Mouse (Mus musculus): ENCODE data around the gene Tmem37. TPM values are rescaled to one million over a fixed set of nuclear protein-coding genes. Genes with fewer than 3 reads are reported as not detected.

The Tmem37 gene
- total RNA-seq, 1 experiment = 26.7 TPM

DNA sequence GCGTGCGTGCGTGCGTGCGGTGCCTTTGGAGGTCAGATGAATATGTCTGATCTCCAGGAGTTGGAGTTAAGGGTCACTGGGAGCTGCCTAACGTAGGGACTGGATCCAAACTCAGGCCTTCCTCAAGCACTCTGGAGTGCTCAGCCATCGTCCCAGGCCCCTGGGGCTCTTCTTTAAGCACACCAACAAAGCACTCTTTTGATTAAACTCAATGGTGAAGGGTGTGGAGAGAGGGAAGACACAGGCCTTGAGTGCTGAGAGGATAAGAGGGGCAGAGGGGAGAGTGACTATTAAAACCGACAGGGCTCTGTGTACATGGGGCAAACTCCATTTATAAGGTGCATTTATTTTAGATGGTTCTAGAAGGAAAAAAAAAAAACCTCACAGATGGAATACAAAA is 31.5 kb downstream of the Tmem37 start:
- H3K36me3 ChIP-seq (ENCODE audit: control insufficient read depth, insufficient read depth, low read length, poor library complexity, severe bottlenecking) = no peaks in the 10 kb centered on the region
- peak; percentile 47 for DNase-seq (ENCODE audit: low read depth, low spot score)
- peaks cover 0 to 6% of the 10 kb centered on the region in 2 experiments; a peak in 2 of 4 replicates for H3K4me1 ChIP-seq (ENCODE audit: control insufficient read depth in 2 of 2, insufficient read depth in 2 of 2, low read length in 2 of 2, poor library complexity in 1 of 2)
- TF ChIP-seq ZC3H11A (IDR thresholded peaks at IDR 0.05; ENCODE audit: borderline replicate concordance, low read depth, low read length) = no peak
- TF ChIP-seq ZNF384 (IDR thresholded peaks at IDR 0.05; ENCODE audit: low read depth, low read length) = no peak
- TF ChIP-seq CHD2 (IDR thresholded peaks at IDR 0.05; ENCODE audit: low read depth, low read length) = no peak
- TF ChIP-seq HCFC1 (IDR thresholded peaks at IDR 0.05; ENCODE audit: borderline replicate concordance, insufficient read depth, low read length) = no peak
- no peak for TF ChIP-seq MAFK (IDR thresholded peaks at IDR 0.05; ENCODE audit: insufficient read depth, low read depth, low read length)
- H3K4me3 ChIP-seq (ENCODE audit: insufficient read depth in 1 of 2, low read depth in 1 of 2, low read length in 2 of 2, poor library complexity in 1 of 2, severe bottlenecking in 1 of 2) = no peak overlapping the region
- in situ Hi-C loops (cut with MboI; ENCODE audit: low sequenced_read_pairs in 2 of 2, unreplicated experiment in 2 of 2) = no loop called here
- H3K27ac ChIP-seq (ENCODE audit: insufficient read depth, low read depth, low read length, poor library complexity, severe bottlenecking) = no peak overlapping the region
- no peak overlapping the region for H3K9ac ChIP-seq (ENCODE audit: insufficient read depth, low read depth, low read length, poor library complexity, severe bottlenecking)
- H3K9me3 ChIP-seq (ENCODE audit: control insufficient read depth, insufficient read depth, low read depth, low read length) = no peaks in the 10 kb centered on the region

DNA sequence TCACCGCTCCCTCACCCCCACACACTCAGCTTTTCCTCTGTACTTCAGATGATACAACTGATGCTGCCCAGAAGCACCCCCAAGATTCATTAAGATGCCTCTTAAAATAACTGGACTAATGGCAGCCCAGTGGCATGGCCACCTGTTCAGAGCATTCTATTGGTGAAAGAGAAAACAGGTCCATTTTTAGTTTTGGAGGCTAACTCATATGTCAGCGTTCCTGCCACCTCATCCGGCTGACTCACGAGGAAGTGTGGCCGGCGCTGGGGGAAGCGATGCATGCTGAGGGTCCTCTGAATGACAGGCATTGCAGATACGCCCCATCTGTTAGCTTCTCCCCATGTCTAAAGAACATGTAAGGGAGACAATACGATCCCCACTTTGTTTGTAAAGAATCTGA is 35.3 kb downstream of the Tmem37 start:
- DNase-seq (ENCODE audit: low read depth, low spot score) = no peak
- in situ Hi-C loops (cut with MboI; ENCODE audit: low sequenced_read_pairs in 2 of 2, unreplicated experiment in 2 of 2) = no loop called here
- H3K9me3 ChIP-seq (ENCODE audit: control insufficient read depth, insufficient read depth, low read depth, low read length) = no peaks in the 10 kb centered on the region
- TF ChIP-seq ZNF384 (IDR thresholded peaks at IDR 0.05; ENCODE audit: low read depth, low read length) = no peak
- no peak for TF ChIP-seq ZC3H11A (IDR thresholded peaks at IDR 0.05; ENCODE audit: borderline replicate concordance, low read depth, low read length)
- no peak for TF ChIP-seq HCFC1 (IDR thresholded peaks at IDR 0.05; ENCODE audit: borderline replicate concordance, insufficient read depth, low read length)
- no peak for TF ChIP-seq MAFK (IDR thresholded peaks at IDR 0.05; ENCODE audit: insufficient read depth, low read depth, low read length)
- no peak for TF ChIP-seq CHD2 (IDR thresholded peaks at IDR 0.05; ENCODE audit: low read depth, low read length)
- H3K4me1 ChIP-seq (ENCODE audit: control insufficient read depth in 2 of 2, insufficient read depth in 2 of 2, low read length in 2 of 2, poor library complexity in 1 of 2) = peaks cover 0 to 6% of the 10 kb centered on the region in 2 experiments; a peak in 2 of 4 replicates
- no peaks in the 10 kb centered on the region for H3K36me3 ChIP-seq (ENCODE audit: control insufficient read depth, insufficient read depth, low read length, poor library complexity, severe bottlenecking)
- no peak overlapping the region for H3K27ac ChIP-seq (ENCODE audit: insufficient read depth, low read depth, low read length, poor library complexity, severe bottlenecking)
- no peak overlapping the region for H3K9ac ChIP-seq (ENCODE audit: insufficient read depth, low read depth, low read length, poor library complexity, severe bottlenecking)
- no peak overlapping the region for H3K4me3 ChIP-seq (ENCODE audit: insufficient read depth in 1 of 2, low read depth in 1 of 2, low read length in 2 of 2, poor library complexity in 1 of 2, severe bottlenecking in 1 of 2)

DNA sequence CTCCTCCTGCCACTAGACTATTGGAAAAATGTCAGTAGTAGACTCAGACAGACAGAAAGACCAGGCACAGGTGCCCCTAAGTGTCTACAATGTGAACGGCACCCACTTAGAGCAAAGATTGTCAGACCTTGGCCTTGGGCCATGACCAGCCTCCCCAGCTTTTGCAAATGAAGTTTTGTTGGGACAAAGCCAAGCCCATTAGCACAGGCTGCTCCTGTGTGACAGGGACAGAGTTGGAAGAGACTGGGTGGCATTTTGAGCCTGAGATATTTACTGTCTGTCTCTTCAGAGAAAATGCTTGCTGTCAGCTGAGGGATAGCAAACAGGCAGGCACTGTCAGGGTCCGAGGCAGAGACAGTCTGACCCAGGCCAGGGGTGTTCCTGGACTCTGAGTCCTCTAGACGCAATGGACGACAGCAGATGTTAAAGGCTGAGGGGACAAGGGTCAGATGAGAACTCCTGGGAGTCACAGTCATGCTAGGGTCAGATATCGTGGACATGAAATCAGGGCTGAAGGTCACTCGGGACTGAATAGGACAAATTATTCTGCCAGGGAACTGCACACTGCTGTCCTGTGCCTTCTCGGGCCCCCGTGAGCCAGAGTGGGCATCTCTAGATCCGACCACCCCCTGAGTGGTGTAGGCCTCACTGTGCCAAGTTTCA is 36.7 kb downstream of the Tmem37 start:
- in situ Hi-C loops (cut with MboI; ENCODE audit: low sequenced_read_pairs in 2 of 2, unreplicated experiment in 2 of 2) = no loop called here
- H3K36me3 ChIP-seq (ENCODE audit: control insufficient read depth, insufficient read depth, low read length, poor library complexity, severe bottlenecking) = no peaks in the 10 kb centered on the region
- no peak for TF ChIP-seq CHD2 (IDR thresholded peaks at IDR 0.05; ENCODE audit: low read depth, low read length)
- no peak for TF ChIP-seq MAFK (IDR thresholded peaks at IDR 0.05; ENCODE audit: insufficient read depth, low read depth, low read length)
- TF ChIP-seq ZC3H11A (IDR thresholded peaks at IDR 0.05; ENCODE audit: borderline replicate concordance, low read depth, low read length) = no peak
- TF ChIP-seq ZNF384 (IDR thresholded peaks at IDR 0.05; ENCODE audit: low read depth, low read length) = no peak
- no peak for TF ChIP-seq HCFC1 (IDR thresholded peaks at IDR 0.05; ENCODE audit: borderline replicate concordance, insufficient read depth, low read length)
- H3K4me3 ChIP-seq (ENCODE audit: insufficient read depth in 1 of 2, low read depth in 1 of 2, low read length in 2 of 2, poor library complexity in 1 of 2, severe bottlenecking in 1 of 2) = no peak overlapping the region
- H3K27ac ChIP-seq (ENCODE audit: insufficient read depth, low read depth, low read length, poor library complexity, severe bottlenecking) = no peak overlapping the region
- DNase-seq (ENCODE audit: low read depth, low spot score) = no peak
- H3K4me1 ChIP-seq (ENCODE audit: control insufficient read depth in 2 of 2, insufficient read depth in 2 of 2, low read length in 2 of 2, poor library complexity in 1 of 2) = peaks cover 0 to 3% of the 10 kb centered on the region in 2 experiments; a peak in 2 of 4 replicates
- no peaks in the 10 kb centered on the region for H3K9me3 ChIP-seq (ENCODE audit: control insufficient read depth, insufficient read depth, low read depth, low read length)
- H3K9ac ChIP-seq (ENCODE audit: insufficient read depth, low read depth, low read length, poor library complexity, severe bottlenecking) = no peak overlapping the region

DNA sequence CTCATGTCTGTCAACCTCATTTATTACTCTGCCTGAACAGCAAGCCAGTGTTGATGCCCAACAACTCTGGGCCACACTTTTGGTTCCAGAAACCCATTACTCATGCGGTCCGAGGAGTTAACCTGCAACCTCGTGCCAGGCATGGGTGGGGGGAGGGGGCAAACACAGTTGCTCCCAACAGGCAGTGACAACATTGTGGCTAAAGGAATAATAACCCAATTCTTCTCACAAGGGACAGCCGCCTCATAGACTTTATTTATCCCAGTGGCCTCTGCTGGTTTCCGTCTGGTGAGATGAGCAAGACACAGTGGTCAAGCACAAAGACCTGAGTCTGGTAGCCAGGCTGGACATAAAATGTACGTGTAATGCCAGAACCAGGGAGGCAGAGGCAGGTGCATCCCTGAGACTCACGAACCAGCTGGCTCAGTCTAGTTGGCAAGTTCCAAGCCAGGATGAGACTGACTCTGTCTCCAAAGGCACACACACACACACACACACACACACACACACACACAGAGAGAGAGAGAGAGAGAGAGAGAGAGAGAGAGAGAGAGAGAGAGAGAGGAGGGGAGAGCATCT is 38.3 kb downstream of the Tmem37 start:
- in situ Hi-C loops (cut with MboI; ENCODE audit: low sequenced_read_pairs in 2 of 2, unreplicated experiment in 2 of 2) = no loop called here
- DNase-seq (ENCODE audit: low read depth, low spot score) = no peak

More for the DNA sequence above, 38.3 kb downstream of the Tmem37 start:
- no peaks in the 10 kb centered on the region for H3K9me3 ChIP-seq (ENCODE audit: control insufficient read depth, insufficient read depth, low read depth, low read length)
- TF ChIP-seq ZNF384 (IDR thresholded peaks at IDR 0.05; ENCODE audit: low read depth, low read length) = no peak
- TF ChIP-seq MAFK (IDR thresholded peaks at IDR 0.05; ENCODE audit: insufficient read depth, low read depth, low read length) = no peak
- no peak for TF ChIP-seq ZC3H11A (IDR thresholded peaks at IDR 0.05; ENCODE audit: borderline replicate concordance, low read depth, low read length)
- no peak overlapping the region for H3K9ac ChIP-seq (ENCODE audit: insufficient read depth, low read depth, low read length, poor library complexity, severe bottlenecking)
- peaks cover 0 to 3% of the 10 kb centered on the region in 2 experiments; a peak in 1 of 4 replicates for H3K4me1 ChIP-seq (ENCODE audit: control insufficient read depth in 2 of 2, insufficient read depth in 2 of 2, low read length in 2 of 2, poor library complexity in 1 of 2)
- H3K36me3 ChIP-seq (ENCODE audit: control insufficient read depth, insufficient read depth, low read length, poor library complexity, severe bottlenecking) = no peaks in the 10 kb centered on the region
- H3K4me3 ChIP-seq (ENCODE audit: insufficient read depth in 1 of 2, low read depth in 1 of 2, low read length in 2 of 2, poor library complexity in 1 of 2, severe bottlenecking in 1 of 2) = no peak overlapping the region
- no peak overlapping the region for H3K27ac ChIP-seq (ENCODE audit: insufficient read depth, low read depth, low read length, poor library complexity, severe bottlenecking)

Measured in ES-E14 (cell line).